Mouse (Mus musculus) heart, embryonic 12.5 days (tissue): ENCODE data around the gene Ifit1bl1. TPM values are rescaled to one million over a fixed set of nuclear protein-coding genes. Genes with fewer than 3 reads are reported as not detected.
A peak's percentile ranks its signal among the peaks of the same experiment; 100 is the strongest.
"Not testable (repeated sequence)": the region's sequence is repeated elsewhere in the genome, so short reads cannot be mapped to it uniquely, and the experiment has no call there.

Experiments
- ATAC-seq: fragments of 200-750 bp; cut with Nextera tagmentation; 2 replicates; pipeline ENCODE4 v1.8.0; 2017; ENCODE audit warnings: moderate TSS enrichment, moderate library complexity; ENCODE audit not compliant: insufficient number of reproducible peaks, low FRiP score
- H3K27ac ChIP-seq: fragments of 300-500 bp; sonication (generic); 2 replicates; pipeline ENCODE4 v1.5.1; 2016; ENCODE audit warnings: mild to moderate bottlenecking, moderate library complexity; ENCODE audit not compliant: poor library complexity, severe bottlenecking
- H3K27me3 ChIP-seq: fragments of 300-500 bp; sonication (generic); replicated peaks from 2 replicates; pipeline ENCODE4 v1.6.1; 2016; ENCODE audit warnings: mild to moderate bottlenecking, moderate library complexity
- H3K36me3 ChIP-seq: fragments of 300-500 bp; sonication (generic); 2 replicates; pipeline ENCODE4 v1.6.1; 2016; ENCODE audit warnings: mild to moderate bottlenecking, moderate library complexity
- H3K4me1 ChIP-seq: fragments of 300-500 bp; sonication (generic); replicated peaks from 2 replicates; pipeline ENCODE4 v1.6.1; 2016; ENCODE audit warnings: mild to moderate bottlenecking
- H3K4me2 ChIP-seq: fragments of 300-500 bp; sonication (generic); 2 replicates; pipeline ENCODE4 v1.6.1; 2016; ENCODE audit warnings: mild to moderate bottlenecking, moderate library complexity
- H3K4me3 ChIP-seq: fragments of 300-500 bp; sonication (generic); 2 replicates; pipeline ENCODE4 v1.5.1; 2016; ENCODE audit warnings: mild to moderate bottlenecking
- H3K9ac ChIP-seq: fragments of 300-500 bp; sonication (generic); 2 replicates; pipeline ENCODE4 v1.6.1; 2016; ENCODE audit warnings: mild to moderate bottlenecking, moderate library complexity
- H3K9me3 ChIP-seq: fragments of 300-500 bp; sonication (generic); replicated peaks from 2 replicates; pipeline ENCODE4 v1.6.1; 2016; ENCODE audit warnings: mild to moderate bottlenecking, moderate library complexity
- WGBS: fragments of 180-500 bp; shearing (Covaris S2); methylation state at CpG from one replicate; pipeline ENCODE4 v1.1.7; 2016; 5-methylcytosine and 5-hydroxymethylcytosine counted together
- polyA plus RNA-seq: library from polyadenylated mRNA; unstranded; fragments of >200 nt; fragmentation: Nextera tagmentation; extraction: Ambion mirVana; gene quantifications from 2 replicates; pipeline ENCODE4 v1.2.1, GENCODE M21; 2016

Ifit1bl1 gene
- 1.00 and 1.5 TPM in 2 replicates for polyA plus RNA-seq

- H3K4me3 ChIP-seq, H3K27ac ChIP-seq, H3K9ac ChIP-seq, H3K4me1 ChIP-seq, H3K9me3 ChIP-seq, H3K36me3 ChIP-seq, ATAC-seq, H3K27me3 ChIP-seq, H3K4me2 ChIP-seq: not testable (repeated sequence)
- WGBS = 39% methylated on average over 1 of the region's 1 CpGs
These were observed at the start of gene Ifit1bl1 for GRCm38 (mm10) chr19:34601888-34602287. TSS of gene Ifit1bl1 (minus strand) at chr19:34601956.

GRCm38 (mm10) chr19:34650997-34651396, 49.2 kb upstream of the Ifit1bl1 start:
- Histone ChIP-seq H3K4me2 (no peak overlapping the region), H3K9me3 (no peaks in the 10 kb centered on the region), H3K9ac (no peak overlapping the region), H3K27me3 (no peaks in the 10 kb centered on the region), H3K27ac (no peak overlapping the region), H3K36me3 (no peaks in the 10 kb centered on the region), H3K4me3 (no peak overlapping the region), H3K4me1 (peaks cover 9% of the 10 kb centered on the region)
- 80% methylated on average over 6 of the region's 6 CpGs for WGBS
- peak; percentile 73 for ATAC-seq

- WGBS = 92% methylated on average over 3 of the region's 3 CpGs
- Histone ChIP-seq H3K27me3 (no peaks in the 10 kb centered on the region), H3K4me2 (no peak overlapping the region), H3K9me3 (no peaks in the 10 kb centered on the region), H3K36me3 (no peaks in the 10 kb centered on the region), H3K9ac (no peak overlapping the region), H3K27ac (no peak overlapping the region), H3K4me1 (peaks cover 5% of the 10 kb centered on the region), H3K4me3 (no peak overlapping the region)
- no peak for ATAC-seq
These were observed 48.5 kb upstream of the Ifit1bl1 start for GRCm38 (mm10) chr19:34650276-34650675.

- not testable (repeated sequence) for H3K36me3 ChIP-seq, ATAC-seq, H3K9me3 ChIP-seq, H3K27me3 ChIP-seq, H3K4me1 ChIP-seq, H3K4me2 ChIP-seq, H3K9ac ChIP-seq, H3K27ac ChIP-seq, H3K4me3 ChIP-seq
- 88% methylated on average over 8 of the region's 8 CpGs for WGBS
These were observed 45.9 kb upstream of the Ifit1bl1 start for GRCm38 (mm10) chr19:34647630-34648029.

- ATAC-seq = no peak
- Histone ChIP-seq H3K4me3 (no peak overlapping the region), H3K36me3 (no peaks in the 10 kb centered on the region), H3K9ac (no peak overlapping the region), H3K27ac (no peak overlapping the region), H3K4me1 (0 out of 2 replicates have a peak, but pooled peaks cover 5% of the 10 kb centered on the region), H3K4me2 (no peak overlapping the region), H3K9me3 (no peaks in the 10 kb centered on the region), H3K27me3 (peaks cover 9% of the 10 kb centered on the region)
- WGBS = 72% methylated on average over 5 of the region's 5 CpGs
These were observed 40.9 kb upstream of the Ifit1bl1 start for GRCm38 (mm10) chr19:34642616-34643015.

GRCm38 (mm10) chr19:34640623-34641022, 38.9 kb upstream of the Ifit1bl1 start, which contains the start of the genes Ifit1bl2 and Ifit1:
TSS of gene Ifit1bl2 (minus strand) at chr19:34640743.
TSS of gene Ifit1 (plus strand) at chr19:34640871.
- H3K4me2 ChIP-seq = peak within 1 kb of the TSS; percentile 48
- H3K36me3 ChIP-seq = no peaks in the 10 kb centered on the region
- H3K9ac ChIP-seq = 0 out of 2 replicates have a peak within 1 kb of the TSS, but pooled peaks have one; percentile 44
- no peak within 1 kb of the TSS for H3K27ac ChIP-seq
- peaks cover 10% of the 10 kb centered on the region for H3K27me3 ChIP-seq
- H3K4me3 ChIP-seq = peak within 1 kb of the TSS; percentile 6; the same call in 1 of the 2 replicates
- 0 out of 2 replicates have a peak, but pooled peaks cover 5% of the 10 kb centered on the region for H3K4me1 ChIP-seq
- 17% methylated on average over 4 of the region's 4 CpGs for WGBS
- no peak for ATAC-seq
- no peaks in the 10 kb centered on the region for H3K9me3 ChIP-seq

GRCm38 (mm10) chr19:34636933-34637557, 35.3 kb upstream of the Ifit1bl1 start:
- H3K9ac ChIP-seq = no peak overlapping the region
- peaks cover 10% of the 10 kb centered on the region for H3K27me3 ChIP-seq
- ATAC-seq = peak; percentile 59; the same call in 1 of the 2 replicates
- H3K4me1 ChIP-seq = 0 out of 2 replicates have a peak, but pooled peaks cover 5% of the 10 kb centered on the region
- H3K9me3 ChIP-seq = no peaks in the 10 kb centered on the region
- no peak overlapping the region for H3K4me3 ChIP-seq
- no peaks in the 10 kb centered on the region for H3K36me3 ChIP-seq
- 4% methylated on average over 3 of the region's 3 CpGs for WGBS
- H3K27ac ChIP-seq = no peak overlapping the region
- H3K4me2 ChIP-seq = no peak overlapping the region

- Histone ChIP-seq H3K27me3 (peaks cover 8% of the 10 kb centered on the region), H3K9ac (no peak overlapping the region), H3K4me1 (no peaks in the 10 kb centered on the region), H3K9me3 (no peaks in the 10 kb centered on the region), H3K36me3 (no peaks in the 10 kb centered on the region), H3K4me3 (no peak overlapping the region), H3K27ac (no peak overlapping the region), H3K4me2 (no peak overlapping the region)
- ATAC-seq = no peak
- WGBS = 76% methylated on average over 2 of the region's 2 CpGs
These were observed 31.7 kb upstream of the Ifit1bl1 start for GRCm38 (mm10) chr19:34633484-34633883.

GRCm38 (mm10) chr19:34631487-34631886, 29.7 kb upstream of the Ifit1bl1 start:
- ATAC-seq = no peak
- H3K9me3 ChIP-seq = no peaks in the 10 kb centered on the region
- no peak overlapping the region for H3K27ac ChIP-seq
- H3K4me2 ChIP-seq = no peak overlapping the region
- no peak overlapping the region for H3K4me3 ChIP-seq
- H3K27me3 ChIP-seq = no peaks in the 10 kb centered on the region
- H3K4me1 ChIP-seq = no peaks in the 10 kb centered on the region
- no peaks in the 10 kb centered on the region for H3K36me3 ChIP-seq
- no peak overlapping the region for H3K9ac ChIP-seq

GRCm38 (mm10) chr19:34627496-34627895, 25.7 kb upstream of the Ifit1bl1 start:
- H3K9me3 ChIP-seq = no peaks in the 10 kb centered on the region
- no peak overlapping the region for H3K9ac ChIP-seq
- H3K4me2 ChIP-seq = no peak overlapping the region
- H3K4me3 ChIP-seq = no peak overlapping the region
- no peaks in the 10 kb centered on the region for H3K36me3 ChIP-seq
- H3K27me3 ChIP-seq = no peaks in the 10 kb centered on the region
- no peak overlapping the region for H3K27ac ChIP-seq
- WGBS = 69% methylated on average over 2 of the region's 2 CpGs
- ATAC-seq = no peak
- no peaks in the 10 kb centered on the region for H3K4me1 ChIP-seq

GRCm38 (mm10) chr19:34624663-34625062, 22.9 kb upstream of the Ifit1bl1 start:
- Histone ChIP-seq H3K9ac (no peak overlapping the region), H3K4me2 (no peak overlapping the region), H3K9me3 (no peaks in the 10 kb centered on the region), H3K4me1 (no peaks in the 10 kb centered on the region), H3K36me3 (no peaks in the 10 kb centered on the region), H3K27ac (no peak overlapping the region), H3K4me3 (no peak overlapping the region), H3K27me3 (no peaks in the 10 kb centered on the region)
- 65% methylated on average over 4 of the region's 4 CpGs for WGBS
- ATAC-seq = no peak

GRCm38 (mm10) chr19:34623781-34624180, 22.0 kb upstream of the Ifit1bl1 start:
- no peaks in the 10 kb centered on the region for H3K36me3 ChIP-seq
- no peaks in the 10 kb centered on the region for H3K9me3 ChIP-seq
- no peak overlapping the region for H3K4me2 ChIP-seq
- no peak overlapping the region for H3K9ac ChIP-seq
- no peak for ATAC-seq
- H3K27me3 ChIP-seq = no peaks in the 10 kb centered on the region
- no peaks in the 10 kb centered on the region for H3K4me1 ChIP-seq
- no peak overlapping the region for H3K27ac ChIP-seq
- H3K4me3 ChIP-seq = no peak overlapping the region
- WGBS = 87% methylated on average over 6 of the region's 6 CpGs
